Mouse (Mus musculus) 3134 (cell line): ENCODE measurements at regions not wholly inside any gene's neighbourhood (a gene's known extent, or its start where the extent isn't known, plus 50 kb on each side); places are given as distances from the start of the nearest gene placed in this dataset.

Source experiments
- DNase-seq: peaks from one replicate; pipeline ENCODE4 v3.0.0-alpha.2; 2011; ENCODE audit warnings: low spot score; ENCODE audit not compliant: insufficient read length; ENCODE audit errors: extremely low read depth

DNA sequence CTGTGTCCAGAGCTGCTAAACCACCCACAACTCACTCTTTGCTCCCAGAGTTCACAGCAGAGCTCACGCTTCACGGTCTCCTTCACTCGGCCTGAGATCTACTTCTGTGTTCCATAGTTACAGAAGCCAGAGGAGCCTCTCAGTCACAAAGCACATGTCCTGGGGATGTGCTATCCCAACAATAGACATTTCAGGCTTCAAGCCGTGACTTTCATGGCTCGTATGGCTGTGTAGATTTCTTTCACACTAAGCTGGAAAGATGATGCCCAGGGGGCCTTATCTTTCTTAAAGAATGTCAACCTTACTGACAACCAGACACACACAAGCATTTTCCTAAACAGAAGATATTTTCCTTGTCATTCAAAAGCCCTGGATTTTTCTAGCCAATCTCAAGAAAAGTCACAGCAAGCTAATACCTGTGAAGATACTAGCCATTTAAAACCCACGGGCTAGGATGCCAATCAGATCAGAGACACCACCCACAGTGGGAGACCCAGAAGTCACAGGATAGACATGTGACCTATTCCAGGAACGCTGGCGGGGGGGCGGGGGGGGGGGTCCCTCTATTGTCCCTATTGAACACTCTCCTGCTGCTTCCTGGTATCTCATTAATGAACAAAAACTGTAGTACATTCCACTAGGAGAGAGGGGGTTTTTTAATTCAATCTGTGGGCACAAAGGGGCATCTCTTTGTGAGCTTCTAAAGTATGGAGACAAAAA lies 98.8 kb upstream of the Mapk10 start:
- DNase-seq, result no peak

GRCm38 (mm10) chr5:103305716-103306447 lies 94.7 kb upstream of the Mapk10 start:
- no peak for DNase-seq

DNA sequence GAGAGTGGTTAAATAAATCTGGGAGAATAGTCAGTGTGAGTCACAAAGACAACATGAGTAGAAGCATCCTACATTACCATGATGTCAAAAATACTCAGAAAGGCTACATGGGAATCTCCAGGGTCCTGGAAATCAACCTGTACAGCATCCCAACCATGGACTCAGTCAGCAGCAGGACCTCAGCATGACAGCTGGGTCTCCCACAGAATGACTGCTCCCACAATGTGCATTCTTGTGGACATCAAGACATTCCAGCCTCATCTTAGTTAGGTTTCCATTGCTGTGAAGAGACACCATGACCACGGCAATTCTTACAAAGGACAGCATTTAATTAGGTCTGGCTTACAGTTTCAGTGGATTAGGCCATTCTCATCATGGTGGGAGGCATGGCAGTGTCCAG lies 93.8 kb upstream of the Mapk10 start:
- DNase-seq, result no peak

GRCm38 (mm10) chr5:103302744-103303143 lies 91.6 kb upstream of the Mapk10 start:
- no peak for DNase-seq

DNA sequence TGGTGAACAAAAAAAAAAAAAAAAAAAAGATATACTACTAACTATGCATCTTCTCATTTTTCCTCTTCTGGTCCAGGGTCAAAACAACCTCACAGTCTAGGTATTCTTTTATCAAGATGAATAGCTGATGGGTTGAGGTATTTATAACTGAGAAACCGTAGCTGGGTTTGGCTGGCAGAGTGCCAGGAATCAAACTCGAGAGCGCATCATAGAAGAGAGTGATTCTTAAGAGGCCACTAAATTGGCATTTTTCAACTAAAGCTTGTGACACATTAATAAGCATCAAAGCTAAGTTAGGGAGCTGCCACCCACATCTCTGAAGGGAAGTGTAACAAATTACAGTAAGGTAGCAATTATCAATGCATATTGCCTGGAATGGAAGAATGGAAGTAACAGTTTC lies 90.2 kb upstream of the Mapk10 start:
- DNase-seq, result no peak

- DNase-seq, result no peak
These were observed 82.8 kb upstream of the Mapk10 start for GRCm38 (mm10) chr5:103293953-103294352.

DNA sequence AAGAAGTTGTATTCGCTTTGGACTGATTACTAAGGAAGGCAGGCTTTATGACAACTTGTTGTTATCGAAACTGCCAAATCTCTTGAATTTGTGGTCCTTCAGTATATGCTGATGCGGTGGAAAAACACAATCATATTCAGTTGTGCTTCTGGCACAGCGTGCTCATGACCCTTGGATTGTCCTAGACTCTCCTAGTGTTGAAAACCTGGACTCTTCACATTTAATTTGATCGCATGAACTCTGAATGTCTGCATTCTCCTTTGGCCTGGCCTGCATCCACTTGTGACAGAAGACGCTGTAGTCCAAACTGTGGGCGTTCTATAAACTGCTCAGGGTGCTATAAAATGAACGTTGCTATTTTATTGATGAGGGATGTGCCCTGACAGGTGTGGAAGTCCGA lies 80.6 kb upstream of the Mapk10 start:
- DNase-seq, result no peak

- DNase-seq, result no peak
These were observed 80.1 kb upstream of the Mapk10 start for GRCm38 (mm10) chr5:103291219-103291618.

DNA sequence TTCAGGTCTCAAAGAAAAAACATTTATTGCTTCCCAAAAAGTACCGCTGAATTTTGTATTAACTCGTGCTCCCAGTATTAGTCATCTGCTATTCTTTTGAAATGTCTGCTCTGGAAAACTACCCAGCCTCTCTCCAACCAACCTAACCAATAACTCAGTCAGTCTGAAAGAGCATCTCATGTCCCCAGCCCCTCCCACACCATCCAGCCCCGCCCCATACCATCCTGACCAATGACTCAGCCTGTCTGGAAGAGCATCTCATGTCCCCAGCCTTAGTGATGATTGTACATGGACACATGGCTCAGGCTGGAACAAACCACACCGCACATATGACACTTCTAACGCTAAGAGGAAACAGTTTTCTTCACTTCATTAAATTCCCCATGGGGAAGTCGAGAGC lies 58.1 kb upstream of the Mapk10 start:
- peak; percentile 80 for DNase-seq

GRCm38 (mm10) chr5:103264903-103265302 lies 53.8 kb upstream of the Mapk10 start:
- DNase-seq, result no peak

DNA sequence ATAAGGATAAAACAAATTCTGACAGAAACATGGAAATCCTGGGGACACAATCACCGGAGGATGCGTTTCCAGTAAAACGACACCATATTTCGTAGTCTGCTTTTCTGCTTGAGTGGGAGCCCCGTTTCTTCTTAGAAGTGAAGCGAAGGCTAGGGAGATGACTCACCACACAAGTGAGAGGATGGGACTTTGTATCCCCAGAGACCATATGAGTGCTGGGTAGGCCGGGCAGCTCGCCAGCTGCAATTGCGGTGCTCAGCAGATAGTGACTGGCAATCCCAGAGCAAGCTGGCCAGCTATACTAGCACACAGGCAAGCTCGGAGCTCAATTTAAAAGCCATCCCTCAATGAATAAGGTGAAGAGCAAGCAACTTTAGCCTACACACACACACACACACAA lies 50.3 kb upstream of the Mapk10 start:
- peak; percentile 43 for DNase-seq
